Mouse (Mus musculus): Measurements from ENCODE around the gene Timp1.

DNA sequence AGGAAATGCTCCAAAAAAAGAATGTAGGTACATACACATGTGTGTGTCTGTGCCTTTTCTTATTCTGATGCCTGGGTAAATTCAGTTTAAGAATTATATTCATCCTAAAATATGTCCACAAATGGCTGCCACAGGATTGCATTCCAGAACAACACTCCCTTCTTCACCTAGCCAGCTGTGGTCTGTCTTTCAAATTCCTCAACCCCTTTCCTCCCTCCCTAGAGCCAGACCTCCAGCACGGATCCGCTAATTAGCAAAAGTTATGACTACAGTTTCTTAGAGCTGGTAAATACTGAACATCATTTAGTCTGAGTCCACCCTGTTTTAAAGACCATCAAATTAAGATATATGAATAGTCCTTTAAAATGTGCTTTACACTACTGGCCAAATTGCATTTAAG is 22.1 kb upstream of the Timp1 start:
- TF ChIP-seq POLR2A (IDR thresholded peaks at IDR 0.05; ENCODE audit: insufficient read depth, low read length) (no peak), CTCF (IDR thresholded peaks at IDR 0.05; ENCODE audit: low read depth, low read length) (no peak), EP300 (IDR thresholded peaks at IDR 0.05; ENCODE audit: insufficient read depth, low read depth, low read length) (no peak)
